Mouse (Mus musculus) layer of hippocampus, postnatal 14 days (tissue): ENCODE data around the gene Reps2. TPM values are rescaled to one million over a fixed set of nuclear protein-coding genes. Genes with fewer than 3 reads are reported as not detected.

Experiments used
- DNase-seq, 2 experiments: peaks; one replicate each; pipeline ENCODE4 v3.0.0; 2021 to 2022; ENCODE audit warnings: low spot score in 2 of 2, mixed read lengths in 1 of 2
- long read RNA-seq, 2 experiments: library from polyadenylated mRNA; stranded (forward); transcript quantifications; one replicate each; pipeline ENCODE4 v2.0.0; 2021
- total RNA-seq, 2 experiments: library from RNA; stranded (reverse); gene quantifications; 2 replicates each; pipeline ENCODE4 v1.2.3; 2021

Gene Reps2
- total RNA-seq = 100 to 1,000 TPM in 1 of 2 experiments, 10 to 100 TPM in 1; 87.3 to 113 TPM
- long read RNA-seq, experiment 1, full-length matches to known transcripts = 2 of 33 reads
- long read RNA-seq, experiment 1, partial matches to known transcripts = 21 of 33 reads
- long read RNA-seq, experiment 1, other reads (novel, unspliced or antisense) = 10 of 33 reads
- long read RNA-seq, experiment 2, full-length matches to known transcripts = 3 of 20 reads
- long read RNA-seq, experiment 2, partial matches to known transcripts = 2 of 20 reads
- long read RNA-seq, experiment 2, other reads (novel, unspliced or antisense) = 15 of 20 reads

DNA sequence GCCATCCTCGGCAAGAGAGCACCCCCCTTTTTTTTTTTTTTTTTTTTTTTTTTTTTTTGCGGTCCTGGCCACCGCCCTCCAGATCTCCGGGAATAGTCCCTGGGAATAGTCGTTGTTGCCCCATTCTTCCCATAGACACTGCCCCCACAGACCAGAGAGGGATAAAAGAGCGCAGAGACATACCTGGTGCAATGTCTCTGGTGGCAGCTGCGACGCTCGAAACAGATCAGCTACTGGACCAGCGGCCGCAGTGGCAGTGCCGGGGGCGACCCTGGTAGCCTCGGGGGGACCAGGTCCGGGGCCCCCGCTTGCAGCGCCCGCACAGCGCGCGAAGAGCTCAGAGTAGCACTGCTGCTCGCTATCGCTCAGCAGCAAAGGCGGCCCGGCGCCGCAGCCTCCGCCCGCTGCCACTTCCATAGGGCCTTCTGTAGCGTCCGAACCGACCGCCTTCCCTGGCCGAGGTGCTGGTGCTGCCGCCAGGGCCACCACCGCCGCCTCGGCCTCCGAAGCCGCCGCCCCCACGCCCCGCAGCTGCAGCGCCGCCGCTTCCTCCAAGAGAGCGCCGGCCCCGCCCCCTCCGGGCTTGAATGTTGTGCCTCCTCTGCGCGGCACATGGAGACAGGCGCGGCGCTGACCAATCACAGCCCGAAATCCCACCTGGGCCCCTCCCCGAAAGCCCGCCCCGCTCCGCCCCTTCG, at the start of gene Reps2:
Reps2 (minus strand) TSS at position 559 of the 698 bp plus-strand sequence.
- DNase-seq = peak; percentile 42 to 54

DNA sequence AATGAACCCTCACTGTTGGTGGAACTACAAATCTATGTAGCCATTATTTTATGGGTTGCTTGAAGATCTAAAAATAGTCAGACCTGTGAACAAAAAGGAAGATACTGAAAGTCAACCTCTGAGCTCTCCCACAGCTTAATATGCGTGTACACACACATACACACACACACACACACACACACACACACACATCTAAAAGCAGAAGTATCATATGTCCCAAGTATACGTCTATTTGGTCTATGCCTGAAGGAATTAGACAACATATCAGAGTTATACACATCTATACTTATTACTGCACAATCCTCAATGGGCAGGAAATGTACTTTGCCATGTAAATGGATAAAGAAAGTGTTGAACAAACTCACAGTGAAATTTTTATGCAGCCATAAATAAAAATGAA, 47.8 kb upstream of the Reps2 start:
- no peak for DNase-seq

DNA sequence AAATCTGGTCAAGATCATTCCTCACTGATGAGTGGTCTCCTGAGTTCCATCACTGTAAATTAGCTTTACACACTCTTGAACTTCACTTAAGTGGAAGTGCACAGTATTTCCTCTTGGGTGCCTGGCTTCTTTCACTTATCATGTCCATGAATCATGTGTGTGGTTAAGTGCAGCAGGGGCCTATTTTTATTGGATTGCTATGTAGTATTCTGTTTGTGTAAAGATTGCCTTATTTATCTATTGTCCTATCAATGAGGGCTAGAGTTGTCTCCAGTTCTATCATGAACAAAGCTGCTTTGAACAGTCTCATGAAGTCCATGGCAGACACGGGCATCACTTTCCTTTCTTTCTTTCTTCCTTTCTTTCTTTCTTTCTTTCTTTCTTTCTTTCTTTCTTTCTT, 41.9 kb upstream of the Reps2 start:
- no peak for DNase-seq

DNA sequence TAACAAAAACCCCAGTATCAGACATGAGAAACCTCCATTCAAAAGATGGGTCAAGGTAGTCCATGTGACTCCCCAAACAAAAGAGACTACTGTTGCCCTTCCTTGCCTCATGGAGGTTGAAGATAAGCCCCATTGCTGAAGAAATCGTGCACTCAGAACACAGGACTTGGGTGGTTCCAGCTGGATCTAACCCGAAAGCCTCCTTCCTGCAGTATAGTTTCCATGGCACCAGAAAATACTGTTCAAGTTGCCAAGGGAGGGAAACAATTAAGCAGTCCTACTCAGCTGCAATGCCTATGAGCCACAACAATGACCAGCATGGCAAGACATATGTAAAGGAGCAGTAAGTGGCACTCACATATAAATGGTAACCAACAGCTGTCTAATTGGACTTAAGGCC, 36.1 kb upstream of the Reps2 start:
- DNase-seq = no peak

DNA sequence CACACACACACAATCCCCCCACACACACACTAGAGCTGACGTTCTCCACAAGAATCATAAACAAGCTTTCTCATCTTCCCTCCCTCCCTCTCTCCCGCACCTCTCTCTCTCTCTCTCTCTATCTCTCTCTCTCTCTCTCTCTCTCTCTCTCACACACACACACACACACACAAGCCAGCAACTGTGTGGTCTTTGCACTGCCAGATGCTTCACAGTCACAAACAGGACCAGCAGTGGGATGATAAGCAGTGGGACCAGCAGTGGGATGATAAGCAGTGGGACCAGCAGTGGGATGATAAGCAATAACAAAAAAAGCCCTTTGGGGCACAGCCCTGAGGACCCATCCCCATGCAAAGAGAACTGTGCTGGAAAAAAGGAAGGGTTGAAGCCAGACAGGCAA, 35.4 kb upstream of the Reps2 start:
- no peak for DNase-seq

DNA sequence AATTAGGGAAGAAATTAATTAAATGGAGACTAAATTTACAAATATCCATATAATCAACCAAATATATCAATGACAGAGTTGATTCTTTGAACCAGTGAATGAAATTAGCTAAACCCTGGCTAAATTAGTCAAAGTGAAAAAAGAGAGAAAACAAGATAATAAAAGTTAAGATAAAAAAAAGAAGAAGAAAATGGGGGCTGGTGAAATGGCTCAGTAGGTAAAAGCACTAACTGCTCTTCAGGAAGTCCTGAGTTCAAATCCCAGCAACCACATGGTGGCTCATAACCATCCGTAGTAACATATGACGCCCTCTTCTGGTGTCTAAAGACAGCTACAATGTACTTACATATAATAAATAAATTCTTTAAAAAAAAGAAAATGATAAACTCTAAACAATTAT, 22.7 kb upstream of the Reps2 start:
- no peak for DNase-seq

DNA sequence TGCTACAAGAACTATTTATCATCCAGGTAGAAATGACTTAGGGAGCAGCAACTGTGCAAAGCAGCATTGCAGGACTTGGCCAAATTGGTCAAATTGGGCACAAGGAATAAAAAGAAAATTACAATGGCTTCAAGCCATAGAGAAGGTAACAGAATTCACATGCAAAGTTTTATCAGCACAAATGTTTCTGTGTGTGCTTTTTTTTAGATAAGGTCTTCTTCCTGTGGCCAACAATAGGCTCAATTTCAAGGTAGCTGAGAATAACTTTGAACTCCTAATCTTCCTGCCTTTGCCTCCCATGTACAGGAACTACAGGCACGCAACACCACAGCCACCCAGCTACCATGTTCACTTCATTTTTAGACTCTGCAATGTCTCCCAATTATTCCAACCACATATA, 16.7 kb upstream of the Reps2 start:
- DNase-seq = no peak

DNA sequence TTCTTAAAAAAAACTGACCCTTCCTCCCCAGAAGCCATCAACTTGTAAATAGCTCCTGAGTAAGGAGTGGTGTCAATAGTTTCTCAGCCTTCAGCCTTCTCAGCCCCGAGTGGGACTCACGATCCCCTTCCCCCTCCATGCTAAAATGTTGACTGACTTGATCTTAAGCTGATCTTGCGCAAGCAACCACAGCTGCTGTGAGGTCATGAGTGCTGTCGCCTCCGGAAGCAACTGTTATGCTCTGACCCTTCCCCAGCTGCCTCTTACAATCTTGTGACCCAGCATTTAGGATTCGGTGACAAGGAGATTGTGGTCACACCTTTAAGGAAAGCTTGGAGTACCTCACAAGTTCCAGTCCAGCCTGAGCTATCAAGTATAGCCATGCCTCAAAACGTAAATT, 10.1 kb upstream of the Reps2 start:
- no peak for DNase-seq

DNA sequence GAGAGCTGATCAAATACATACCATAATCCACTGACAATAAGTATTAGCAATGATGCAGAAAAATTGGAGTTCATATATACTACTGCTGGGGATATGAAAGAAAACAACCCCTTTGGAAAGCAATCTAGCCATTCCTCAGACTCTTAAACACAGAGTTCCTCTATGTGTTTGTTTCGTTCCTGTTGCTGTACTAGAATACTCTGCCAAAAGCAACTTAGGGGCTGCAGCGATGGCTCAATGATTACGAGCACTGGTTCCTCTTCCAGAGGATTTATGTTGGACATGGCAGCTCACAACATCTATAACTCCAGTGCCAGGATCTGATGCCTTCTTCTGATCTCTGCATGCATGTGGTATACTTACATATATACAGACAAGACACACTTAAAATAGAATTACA, 9.0 kb upstream of the Reps2 start:
- no peak for DNase-seq

DNA sequence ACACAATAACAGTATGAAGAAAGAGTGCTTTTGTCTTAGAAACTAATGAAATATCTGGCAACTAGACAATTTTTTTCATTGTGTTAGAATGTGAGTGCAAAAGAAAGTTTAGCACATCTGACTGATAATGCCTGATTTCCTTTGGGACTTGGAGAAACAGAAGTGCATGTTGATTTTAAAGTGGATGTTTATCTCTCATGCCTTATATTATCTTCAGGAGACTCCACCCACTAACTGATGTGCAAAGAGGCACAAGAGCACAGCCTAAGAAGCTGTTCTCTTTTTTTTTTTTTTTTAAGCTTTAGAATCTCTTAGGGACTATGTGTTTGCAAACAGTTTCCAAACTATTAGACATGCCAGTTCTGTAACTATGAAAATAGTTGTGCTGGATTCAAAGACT, 7.7 kb upstream of the Reps2 start:
- DNase-seq = no peak

DNA sequence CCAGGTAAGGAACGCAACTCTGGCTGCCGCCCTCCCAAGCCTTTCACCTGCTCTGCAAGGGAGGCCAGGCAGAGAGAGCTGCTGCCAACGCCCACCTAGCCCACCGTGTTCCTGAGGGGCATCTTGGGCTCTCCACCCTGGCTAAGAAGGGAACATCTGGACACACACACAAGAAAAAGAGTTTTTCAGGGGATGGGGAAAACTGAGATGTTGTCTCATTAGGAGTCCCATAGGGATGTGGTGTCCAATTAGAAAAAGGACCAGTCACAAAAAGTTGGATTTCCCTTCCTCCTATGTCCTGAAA, 292 bp upstream of the Reps2 start:
- DNase-seq = no peak

DNA sequence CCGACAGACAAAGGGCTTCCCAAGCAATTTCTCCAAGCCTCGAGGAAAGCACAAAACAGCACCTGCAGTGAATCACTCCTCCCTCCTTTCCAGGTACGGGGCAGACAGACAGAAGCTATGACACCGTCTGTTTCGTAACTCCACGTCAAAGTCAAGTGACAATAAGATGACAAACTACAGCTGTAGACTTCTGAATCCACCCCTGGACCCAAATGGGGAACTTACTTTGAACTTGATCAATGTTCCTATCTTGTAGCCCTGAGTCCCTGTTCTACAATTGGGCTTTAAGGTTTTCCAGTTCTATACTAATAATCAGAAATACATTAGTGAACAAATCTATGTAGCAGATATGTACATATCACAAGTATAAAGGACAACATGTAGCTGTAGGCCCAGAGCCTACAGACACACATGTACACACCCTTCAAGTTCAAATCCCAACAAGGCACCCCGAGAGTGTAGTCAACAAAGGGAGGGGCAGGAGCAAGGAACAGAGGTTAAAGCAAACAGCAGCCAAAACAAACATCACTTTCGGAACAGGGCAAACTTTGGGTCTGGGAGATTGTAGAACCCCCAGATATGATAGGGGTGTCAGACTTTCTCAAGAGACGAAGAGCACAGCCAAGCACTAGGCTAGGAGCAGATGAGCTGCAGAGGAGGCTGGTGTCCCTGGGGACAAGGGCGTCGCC, 903 bp downstream of the Reps2 start:
- no peak for DNase-seq

DNA sequence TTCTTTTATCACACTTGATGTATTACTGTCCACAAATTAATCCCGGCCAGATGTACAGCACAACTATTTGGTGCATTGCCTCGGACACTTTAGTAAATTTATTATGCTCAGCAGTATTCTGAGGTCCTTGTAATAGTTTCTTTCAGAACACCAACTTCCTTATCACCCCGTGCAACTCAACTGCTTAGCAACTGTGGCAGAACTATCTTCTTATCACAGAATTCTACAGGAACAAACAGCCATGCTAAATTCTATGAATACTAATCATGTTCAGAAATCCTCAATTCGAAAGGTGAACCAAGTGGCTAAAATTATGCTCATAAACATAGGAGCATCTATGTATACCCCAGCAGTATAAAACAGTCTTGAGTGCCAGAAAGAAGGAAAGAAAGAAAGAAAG, 1.7 kb downstream of the Reps2 start:
- DNase-seq = no peak

DNA sequence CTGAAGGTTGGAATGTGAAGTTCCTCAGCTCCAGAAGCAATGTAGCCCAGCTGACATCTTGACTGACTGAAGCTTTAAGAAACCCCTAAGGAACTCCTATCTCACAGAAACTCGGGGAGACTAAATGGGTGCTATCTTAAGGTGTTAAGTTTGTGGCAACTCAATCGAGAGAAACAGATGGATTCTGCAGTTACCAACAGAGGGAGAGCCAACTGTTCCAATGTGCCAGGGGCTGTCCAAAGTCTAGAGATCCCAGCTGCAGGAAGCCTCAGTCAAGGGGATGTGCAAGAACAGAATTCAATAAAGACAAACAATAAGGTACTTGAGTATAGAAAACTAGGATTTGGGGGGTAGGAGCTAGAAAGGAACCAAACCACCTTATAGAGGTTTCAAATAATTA, 8.3 kb downstream of the Reps2 start:
- DNase-seq = no peak

DNA sequence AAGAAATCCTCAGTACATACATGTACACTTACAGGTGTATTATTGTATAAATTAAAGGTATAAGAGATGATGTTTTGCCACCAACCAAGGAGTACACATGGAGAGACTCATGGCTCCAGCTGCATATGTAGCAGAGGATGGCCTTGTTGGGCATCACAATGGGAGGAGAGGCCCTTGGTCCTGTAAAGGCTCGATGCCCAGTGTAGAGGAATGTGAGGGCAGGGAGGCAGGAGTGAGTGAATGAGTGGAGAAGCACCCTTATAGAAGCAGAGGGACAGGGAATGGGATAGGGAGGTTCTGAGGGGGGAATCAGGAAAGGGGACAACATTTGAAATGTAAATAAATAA, 21.4 kb downstream of the Reps2 start:
- no peak for DNase-seq

DNA sequence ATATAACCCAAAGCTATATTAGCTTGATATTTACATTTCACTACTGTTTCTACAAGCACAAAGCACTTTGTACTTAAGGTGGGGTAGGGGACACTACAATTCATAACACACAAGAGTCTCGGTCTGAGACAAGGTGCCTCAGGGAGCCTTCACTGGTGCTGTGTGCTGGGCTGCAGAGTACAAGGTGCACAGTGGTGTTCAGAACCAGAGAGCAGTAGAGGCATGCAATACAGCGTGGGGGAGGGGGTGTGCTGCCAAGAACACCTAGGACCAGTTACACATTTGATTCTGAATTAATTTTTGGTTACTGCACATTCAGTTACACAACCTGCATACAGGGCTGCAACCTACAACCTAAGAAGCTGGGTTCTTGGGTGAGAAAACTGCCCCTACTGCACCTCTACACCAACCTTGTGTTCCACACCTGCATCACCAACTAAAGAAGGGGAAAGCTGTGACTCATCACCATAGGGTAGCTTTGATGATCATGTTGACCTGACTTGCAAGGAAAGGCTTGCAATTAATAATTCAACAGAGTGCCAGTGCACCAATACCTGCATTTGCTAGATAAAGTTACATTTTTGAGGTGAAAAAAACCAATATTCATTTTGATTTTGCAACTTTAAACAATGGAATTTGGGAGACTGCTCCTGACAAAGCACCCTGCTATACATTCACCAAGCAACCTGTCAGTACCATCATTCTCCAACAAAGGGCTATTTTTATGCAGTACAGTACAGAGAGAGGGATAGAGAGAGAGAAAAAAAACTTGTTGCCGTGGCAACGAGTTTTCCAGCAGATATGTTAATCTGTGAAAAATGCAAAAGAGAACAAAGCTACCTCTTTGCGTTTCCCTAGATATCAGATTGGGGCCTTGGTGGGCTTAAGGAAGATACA, 22.0 kb downstream of the Reps2 start:
- DNase-seq = no peak

DNA sequence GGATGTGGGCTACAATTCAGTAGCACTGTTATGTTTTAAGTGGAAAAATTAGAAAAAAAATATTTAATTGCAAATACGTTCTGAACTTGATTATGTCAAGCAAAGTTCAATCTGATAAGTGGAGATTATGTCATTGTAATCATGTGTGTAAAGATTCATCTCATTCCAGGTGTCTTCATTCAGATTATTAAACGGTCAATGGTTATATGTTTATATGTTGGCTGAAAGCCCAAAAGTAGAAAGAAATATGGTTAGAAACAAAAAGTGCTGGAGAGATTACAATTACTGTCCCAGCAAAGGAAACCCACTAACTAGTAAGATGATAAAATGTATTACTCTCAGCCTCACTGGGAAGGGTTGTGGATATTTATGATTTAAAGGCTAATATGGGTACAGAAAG, 23.7 kb downstream of the Reps2 start:
- DNase-seq = no peak

DNA sequence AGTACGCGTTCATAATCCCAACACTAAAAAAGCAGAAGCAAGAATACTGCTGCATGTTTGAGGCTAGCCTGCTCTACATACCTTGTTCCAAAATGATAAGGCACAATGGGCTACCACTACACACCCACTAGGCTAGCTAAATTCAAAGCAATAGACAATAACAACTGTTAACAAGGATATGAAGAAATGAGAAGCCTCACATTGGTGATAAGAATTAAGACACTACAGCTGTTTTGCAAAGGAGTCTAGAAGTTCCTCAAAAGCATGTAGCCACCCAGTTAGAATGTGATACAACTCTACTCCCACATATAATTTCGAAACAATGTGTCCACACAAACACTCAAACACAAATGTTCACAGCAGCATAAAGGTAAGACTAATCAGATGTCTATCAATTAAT, 24.9 kb downstream of the Reps2 start:
- DNase-seq = no peak

DNA sequence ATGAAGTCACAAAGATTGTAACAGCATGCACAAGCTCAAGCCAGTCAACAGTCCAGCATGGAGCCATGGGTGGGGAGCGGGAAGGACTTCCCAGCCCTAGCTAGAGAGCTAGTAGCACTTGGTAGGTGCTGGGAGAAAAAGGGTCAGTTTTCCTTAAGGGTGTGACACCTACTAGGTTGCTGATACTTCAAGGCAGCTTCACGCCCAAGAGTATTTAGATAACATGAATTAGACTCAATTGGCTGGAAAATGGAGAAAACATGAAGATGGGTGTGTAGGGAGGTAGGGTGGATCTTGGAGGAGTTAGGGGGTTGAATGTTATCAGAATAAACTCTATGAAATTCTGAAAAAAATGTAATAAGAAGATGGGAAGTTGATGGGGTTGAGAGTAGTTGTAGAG, 37.3 kb downstream of the Reps2 start:
- DNase-seq = no peak

DNA sequence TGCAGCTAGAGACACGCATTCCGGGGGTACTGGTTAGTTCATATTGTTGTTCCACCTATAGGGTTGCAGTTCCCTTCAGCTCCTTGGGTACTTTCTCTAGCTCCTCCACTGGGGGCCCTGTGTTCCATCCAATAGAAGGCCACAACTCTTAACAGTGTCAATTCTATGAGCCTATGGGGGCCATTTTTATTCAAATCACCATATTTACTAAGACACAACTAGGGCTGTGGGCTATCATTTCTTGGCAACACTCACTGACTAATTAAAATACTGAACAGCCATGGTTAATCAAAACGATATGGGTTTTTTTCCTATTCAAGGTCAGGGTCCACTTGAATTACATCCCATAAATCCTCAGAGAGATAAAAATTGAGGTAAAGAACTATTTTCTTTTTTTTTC, 43.8 kb downstream of the Reps2 start:
- DNase-seq = no peak

DNA sequence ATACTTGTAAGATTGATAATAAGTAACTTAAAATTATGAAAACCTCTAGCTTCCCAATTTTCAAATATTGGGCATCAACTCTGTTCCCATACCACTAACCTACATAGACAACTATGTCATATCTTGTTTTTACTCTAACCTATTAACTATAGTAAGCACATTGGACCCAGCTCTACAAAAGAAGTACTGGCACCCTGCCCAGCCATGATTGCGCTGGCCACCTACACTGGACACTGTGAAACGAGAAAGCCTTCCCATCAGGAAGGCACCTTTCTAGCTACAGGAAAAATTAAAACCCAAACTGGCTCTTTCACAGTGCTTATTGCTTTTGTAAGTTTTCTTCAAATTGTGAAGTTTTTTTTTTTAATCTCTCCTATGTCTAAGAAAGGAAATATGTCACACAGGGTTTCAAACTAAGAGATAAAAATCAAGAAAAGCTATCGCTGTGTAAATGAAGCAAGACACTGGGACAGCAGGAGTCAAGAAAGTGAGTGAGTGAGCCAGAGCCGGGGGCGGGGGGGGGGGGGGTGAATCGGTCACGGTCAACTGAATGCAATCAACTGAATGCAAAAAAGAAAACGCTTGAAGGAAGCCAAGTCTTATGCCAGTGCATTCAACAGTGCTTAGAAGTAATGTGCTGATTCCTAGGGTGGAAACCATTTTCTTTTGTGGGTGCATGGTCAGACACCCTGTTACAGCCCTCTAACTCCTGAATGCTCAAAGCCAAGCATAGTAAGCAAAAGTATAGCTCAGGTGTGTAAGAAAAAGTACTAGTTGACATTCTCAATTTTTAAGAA, 52.2 kb downstream of the Reps2 start:
- DNase-seq = no peak
